Mouse (Mus musculus): ENCODE measurements around the gene Mmaa.

Mmaa gene

GRCm38 (mm10) chr8:79288250-79288649 is 6.5 kb downstream of the Mmaa start:
- no peak for DNase-seq (ENCODE audit: low spot score)

GRCm38 (mm10) chr8:79286424-79286823 is 8.3 kb downstream of the Mmaa start:
- DNase-seq (ENCODE audit: low spot score), result peak; percentile 18

DNA sequence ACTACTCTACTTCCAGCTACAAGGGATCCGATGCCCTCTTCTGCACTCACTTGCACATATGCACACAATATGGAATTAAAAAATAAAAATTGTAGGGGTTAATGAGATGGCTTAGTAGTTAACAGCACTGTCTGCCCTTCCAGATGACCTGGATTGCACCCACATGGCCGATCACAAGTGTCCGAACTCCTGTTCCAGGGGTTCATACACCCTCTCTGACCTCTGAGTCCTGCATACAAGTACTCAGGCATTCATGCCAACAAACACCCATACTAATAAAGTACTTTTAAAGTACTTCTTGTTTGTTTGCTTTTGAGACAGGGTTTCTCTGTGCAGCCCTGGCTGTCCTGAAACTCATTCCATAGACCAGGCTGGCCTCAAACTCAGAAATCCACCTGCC is 10.1 kb downstream of the Mmaa start:
- DNase-seq (ENCODE audit: low spot score), result no peak

- no peak for DNase-seq (ENCODE audit: low spot score)
Measured at GRCm38 (mm10) chr8:79281376-79281890, 13.3 kb downstream of the Mmaa start.

GRCm38 (mm10) chr8:79277264-79277870 is 17.4 kb downstream of the Mmaa start:
- DNase-seq (ENCODE audit: low spot score), result no peak

DNA sequence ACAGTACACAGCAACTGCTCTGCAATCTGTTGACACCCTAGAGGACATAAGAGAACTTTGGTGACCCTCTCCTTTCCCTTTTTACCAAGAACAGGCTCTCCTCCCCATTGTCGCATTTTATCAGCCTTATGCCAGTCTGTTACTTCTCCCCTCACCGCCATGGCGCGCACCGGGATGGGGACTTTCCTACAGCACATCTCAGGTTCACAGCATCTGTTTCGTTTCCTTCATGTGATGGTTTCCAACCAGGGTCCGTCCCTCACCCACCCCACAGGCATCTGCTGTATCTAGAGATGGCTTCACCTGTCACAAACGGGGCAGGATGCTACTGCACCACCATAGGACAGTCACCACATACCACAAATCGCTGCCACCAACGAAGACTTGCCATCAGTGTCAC is 19.8 kb downstream of the Mmaa start:
- no peak for DNase-seq (ENCODE audit: low spot score)

- no peak for DNase-seq (ENCODE audit: low spot score)
Measured at GRCm38 (mm10) chr8:79273776-79274175, 21.0 kb downstream of the Mmaa start.

GRCm38 (mm10) chr8:79272676-79273075 is 22.1 kb downstream of the Mmaa start:
- DNase-seq (ENCODE audit: low spot score), result no peak

DNA sequence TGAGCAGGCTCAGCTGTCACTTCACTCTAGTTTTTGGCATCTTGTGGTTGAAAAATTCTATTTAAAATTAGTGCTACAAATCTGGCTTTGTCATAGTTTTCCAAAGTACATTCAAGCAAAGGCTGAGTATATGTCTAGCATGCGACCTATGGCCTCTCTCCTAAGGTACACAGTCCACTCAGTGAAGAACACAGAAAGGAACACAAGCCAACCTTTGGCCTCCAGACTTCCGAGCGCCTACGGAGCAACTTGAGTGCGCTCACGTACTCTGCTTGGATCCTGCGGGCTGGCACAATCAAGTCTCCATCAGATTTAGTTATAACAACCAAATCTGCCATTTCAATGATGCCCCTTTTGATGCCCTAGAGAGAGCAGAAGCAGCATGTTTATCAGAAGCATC is 25.8 kb downstream of the Mmaa start:
- no peak for DNase-seq (ENCODE audit: low spot score)

DNA sequence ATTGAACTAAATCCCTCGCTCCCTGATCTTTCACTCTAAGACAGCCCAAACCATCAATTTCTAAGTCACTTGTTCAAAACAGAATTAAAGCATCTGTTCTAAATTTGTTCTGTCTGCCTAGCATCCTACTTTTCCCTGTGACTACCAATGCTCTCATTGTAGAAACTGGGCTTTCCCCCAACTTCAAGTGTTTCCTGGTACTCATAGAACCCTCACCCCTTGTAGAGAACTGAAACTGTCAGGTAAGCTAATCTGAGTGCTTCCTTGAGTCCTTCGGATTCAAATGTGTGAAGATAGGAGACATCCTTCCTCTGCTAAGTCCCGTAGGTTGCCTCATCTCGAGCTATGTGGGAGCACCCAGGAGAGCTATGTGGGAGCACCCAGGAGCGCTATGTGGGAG is 32.8 kb downstream of the Mmaa start:
- DNase-seq (ENCODE audit: low spot score), result no peak

- no peak for DNase-seq (ENCODE audit: low spot score)
Measured at GRCm38 (mm10) chr8:79256076-79256705, 38.5 kb downstream of the Mmaa start.

- DNase-seq (ENCODE audit: low spot score), result no peak
Measured at GRCm38 (mm10) chr8:79253742-79254141, 41.0 kb downstream of the Mmaa start.

- DNase-seq (ENCODE audit: low spot score), result no peak
Measured at GRCm38 (mm10) chr8:79248470-79248869, 46.3 kb downstream of the Mmaa start, which contains the start of gene 1700011L22Rik. Gene 1700011L22Rik, minus strand, starts transcription at chr8:79248570.

- DNase-seq (ENCODE audit: low spot score), result no peak
Measured at GRCm38 (mm10) chr8:79243422-79243821, 51.3 kb downstream of the Mmaa start.

DNA sequence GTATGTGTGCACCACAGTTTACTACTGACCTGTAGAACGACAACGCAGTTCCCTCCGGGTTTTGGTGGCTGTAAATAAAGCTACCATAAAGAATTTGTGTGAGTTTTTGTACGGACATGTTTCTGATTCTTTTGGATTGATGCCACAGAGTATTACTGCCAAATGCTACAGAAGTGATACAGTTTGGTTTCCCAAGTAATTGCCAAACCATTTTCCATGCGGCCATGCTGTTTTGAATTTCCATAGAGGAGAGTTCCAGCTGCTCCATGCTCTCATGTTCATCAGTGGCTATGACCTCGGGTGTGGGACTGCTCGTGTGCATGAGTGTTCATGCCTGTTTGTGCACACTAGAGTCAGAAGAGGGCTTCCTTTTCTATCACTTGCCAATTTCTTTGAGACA is 54.7 kb downstream of the Mmaa start:
- no peak for DNase-seq (ENCODE audit: low spot score)

- DNase-seq (ENCODE audit: low spot score), result no peak
Measured at GRCm38 (mm10) chr8:79239320-79239719, 55.4 kb downstream of the Mmaa start.

DNA sequence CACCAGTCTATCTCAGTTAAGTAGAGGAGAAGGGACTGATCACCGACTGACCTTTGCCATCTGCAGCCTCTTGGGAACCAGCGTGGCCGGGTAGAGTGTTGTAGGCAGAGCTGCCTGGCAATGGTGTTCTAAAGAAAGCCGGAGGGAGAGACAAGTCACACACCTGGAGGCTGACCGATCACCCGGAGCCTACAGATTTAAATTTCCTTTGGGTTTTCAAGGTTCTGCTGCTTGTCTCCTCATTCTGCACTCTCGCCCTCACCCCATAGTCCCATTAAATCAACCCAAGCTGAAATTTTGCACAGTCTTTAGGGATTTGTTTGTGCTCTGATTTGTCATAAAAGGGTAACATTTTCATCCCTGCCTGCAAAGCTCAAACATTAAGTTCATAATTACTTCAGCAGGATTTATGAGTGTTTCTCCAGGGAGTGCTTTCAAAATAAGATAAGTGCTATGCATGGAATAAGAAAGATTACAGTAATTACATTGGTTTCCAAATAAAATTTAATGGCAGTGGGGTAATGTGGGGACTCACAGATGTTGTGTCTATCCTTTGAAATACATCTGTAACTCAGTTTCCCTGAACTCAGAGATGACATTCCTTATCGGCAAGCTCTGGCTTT is 65.4 kb downstream of the Mmaa start:
- DNase-seq (ENCODE audit: low spot score), result no peak

GRCm38 (mm10) chr8:79227916-79228315 is 66.8 kb downstream of the Mmaa start:
- no peak for DNase-seq (ENCODE audit: low spot score)

DNA sequence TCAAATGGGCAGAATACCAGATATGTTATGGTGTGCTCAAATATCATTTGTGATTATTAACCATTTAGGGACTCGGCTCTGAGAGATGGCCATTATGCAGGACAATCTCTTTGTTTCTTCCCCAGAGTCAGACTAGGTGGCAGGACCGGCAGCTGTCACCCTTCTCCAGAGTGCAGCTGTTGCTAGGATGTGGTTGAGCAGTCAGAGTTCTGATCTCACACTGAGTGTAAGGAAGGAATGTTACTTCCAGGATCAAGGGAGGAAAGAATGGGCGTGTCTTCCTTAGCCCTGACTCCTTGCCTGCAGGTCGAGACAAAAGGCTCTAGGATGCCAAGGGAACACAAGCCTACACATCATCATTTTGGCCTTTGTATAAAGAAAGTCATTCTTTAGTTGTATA is 67.5 kb downstream of the Mmaa start:
- no peak for DNase-seq (ENCODE audit: low spot score)

GRCm38 (mm10) chr8:79226046-79226445 is 68.7 kb downstream of the Mmaa start:
- no peak for DNase-seq (ENCODE audit: low spot score)

- DNase-seq (ENCODE audit: low spot score), result no peak
Measured at GRCm38 (mm10) chr8:79225586-79225985, 69.2 kb downstream of the Mmaa start.

DNA sequence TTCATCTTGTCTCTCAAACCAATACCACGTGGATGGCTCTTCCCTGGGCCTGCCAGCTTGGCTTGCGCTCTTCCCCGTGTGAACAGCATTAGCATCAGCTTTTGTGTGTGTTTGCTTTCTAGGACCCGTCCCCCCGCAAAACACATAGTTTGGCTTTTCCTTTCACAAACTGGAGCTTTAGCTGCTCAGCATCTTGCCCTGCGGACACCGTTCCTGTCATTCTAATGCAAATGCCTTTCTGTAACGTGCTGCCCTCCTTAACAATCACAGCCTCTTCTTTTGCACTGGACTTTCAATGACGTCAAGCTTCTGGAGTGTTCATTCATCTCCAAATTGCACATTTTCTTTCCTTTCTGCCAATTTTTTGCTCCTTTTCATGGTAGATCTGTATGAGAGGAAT is 70.4 kb downstream of the Mmaa start:
- DNase-seq (ENCODE audit: low spot score), result no peak

GRCm38 (mm10) chr8:79222752-79223141 is 72.0 kb downstream of the Mmaa start:
- DNase-seq (ENCODE audit: low spot score), result no peak
